Mouse (Mus musculus): ENCODE results near the gene Grid1.

The Grid1 gene

DNA sequence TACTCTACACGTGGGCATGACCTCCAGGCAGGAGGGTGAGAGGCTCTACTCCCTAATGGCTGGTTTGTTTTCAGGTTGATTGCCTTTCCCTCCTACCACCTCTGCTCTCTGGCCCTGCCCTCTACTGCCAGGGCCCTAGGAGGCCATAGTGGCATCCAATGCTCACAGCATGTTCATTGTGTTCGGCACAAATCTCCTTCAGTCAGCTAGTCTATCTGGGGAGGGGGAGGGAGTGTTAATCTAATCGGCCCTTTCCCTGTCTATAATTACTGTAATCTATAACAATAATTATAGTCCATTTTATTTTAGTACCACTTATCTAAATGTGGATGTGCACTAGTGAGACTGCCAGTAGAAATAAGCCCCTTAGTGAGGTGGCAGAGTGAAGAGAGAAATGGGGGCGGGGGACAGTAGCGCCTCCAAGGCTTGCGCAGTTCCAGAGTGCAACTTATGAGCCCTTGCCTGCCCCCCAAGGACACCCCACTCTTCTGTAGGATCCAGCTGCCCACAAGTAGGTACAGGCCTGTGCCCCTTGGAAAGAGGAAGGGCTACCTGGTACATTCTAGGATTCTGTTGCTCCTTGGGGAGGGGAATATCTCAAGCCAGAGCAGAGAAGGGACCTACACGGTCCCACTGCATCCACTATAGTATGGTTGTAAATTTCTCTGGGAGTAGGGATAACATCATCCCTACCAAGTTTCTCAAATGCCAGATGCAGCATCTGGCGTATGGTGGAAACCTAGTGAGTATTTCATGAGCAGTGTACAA, 545.5 kb downstream of the Grid1 start:
- in situ Hi-C loops (cut with MboI, MseI): no loop called here

DNA sequence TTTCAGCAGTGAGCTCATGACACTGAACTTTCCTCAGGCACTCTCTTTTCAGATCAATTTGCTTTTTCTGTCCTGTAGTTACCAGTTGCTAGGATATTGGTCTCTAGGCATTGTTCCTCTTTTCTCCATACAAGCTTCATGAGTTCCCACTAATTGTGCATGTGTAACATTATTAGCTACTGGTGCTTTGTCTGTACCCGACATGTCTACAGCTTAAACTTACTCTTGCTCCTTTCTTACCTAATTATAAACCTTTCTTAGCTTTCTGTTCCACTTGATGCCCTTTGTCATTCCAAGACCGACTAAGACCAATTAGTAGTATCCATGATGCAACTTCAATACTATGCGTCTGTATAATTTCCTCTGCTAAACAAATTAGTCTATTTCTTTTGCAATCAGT, 554.5 kb downstream of the Grid1 start:
- in situ Hi-C loops (cut with MboI, MseI): loop anchor here (10.0 kb wide), 1 partner anchor 260 kb away; no protein-coding TSS in a partner anchor

DNA sequence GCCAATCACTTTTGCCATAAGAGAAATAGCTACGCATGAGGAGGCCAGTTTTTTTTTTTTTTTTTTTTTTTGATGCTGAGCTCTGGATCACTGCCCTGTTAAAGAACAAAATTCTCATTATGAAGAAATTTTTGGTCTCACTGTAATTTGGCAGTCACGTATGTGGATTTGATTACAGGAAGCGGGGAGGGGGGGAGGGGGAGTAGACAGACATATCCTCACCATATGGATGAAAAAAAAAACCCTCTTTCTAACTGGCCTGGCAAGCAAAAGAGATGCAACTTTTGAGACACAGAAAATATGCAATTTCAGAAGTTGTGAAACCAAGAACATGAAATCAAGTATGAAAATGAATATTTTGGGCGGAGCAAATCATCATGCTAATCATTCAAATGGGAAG, 573.7 kb downstream of the Grid1 start:
- in situ Hi-C loops (cut with MboI, MseI): no loop called here

DNA sequence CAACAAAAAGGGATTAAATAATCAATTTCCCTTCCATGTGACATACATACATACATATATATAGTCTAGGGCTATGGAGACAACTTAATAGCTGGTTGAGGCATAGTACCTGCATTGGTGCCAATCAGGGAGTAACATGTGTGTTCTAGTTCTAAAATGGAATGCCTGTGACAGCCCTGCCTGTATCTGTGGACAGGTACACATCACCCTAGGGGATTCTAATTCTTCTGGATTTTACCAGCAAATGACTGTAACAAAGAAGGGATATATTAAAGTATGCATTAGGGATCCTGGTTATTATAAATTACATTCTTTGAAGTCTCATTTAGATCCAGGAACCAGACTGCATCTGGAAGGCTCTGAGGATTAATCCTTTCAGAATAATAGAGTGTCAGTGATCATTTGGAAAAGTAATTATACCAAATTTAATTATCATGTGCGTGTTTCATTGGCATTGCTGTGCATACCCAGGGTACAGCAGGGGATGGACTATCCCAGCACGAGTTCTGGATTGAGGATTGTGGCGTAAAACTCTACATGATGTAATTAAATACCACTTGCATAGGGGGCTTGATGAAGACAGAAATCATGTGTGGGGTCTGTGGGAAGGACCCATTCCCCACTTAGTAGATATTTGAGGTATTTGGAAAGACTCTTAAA, 584.5 kb downstream of the Grid1 start:
- in situ Hi-C loops (cut with MboI, MseI): no loop called here

DNA sequence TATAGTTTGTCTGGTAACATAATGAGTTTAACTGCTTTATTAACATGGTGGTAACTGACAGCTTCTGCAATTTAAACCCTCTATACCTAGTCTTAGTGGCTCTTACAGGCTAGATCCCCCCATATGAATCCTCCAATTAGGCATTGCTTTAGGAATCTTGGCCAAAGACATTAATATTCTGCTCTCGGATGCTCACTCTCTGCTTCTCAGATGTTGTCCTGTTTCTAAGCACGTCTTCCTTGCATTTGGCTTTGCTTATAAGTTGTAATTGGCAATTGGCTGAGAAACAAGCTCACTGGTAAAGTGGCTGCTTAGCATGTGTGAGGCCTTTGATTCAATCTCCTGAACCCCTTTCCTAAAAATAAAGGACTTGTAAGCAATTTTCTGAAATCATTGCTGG, 610.4 kb downstream of the Grid1 start:
- in situ Hi-C loops (cut with MboI, MseI): no loop called here

DNA sequence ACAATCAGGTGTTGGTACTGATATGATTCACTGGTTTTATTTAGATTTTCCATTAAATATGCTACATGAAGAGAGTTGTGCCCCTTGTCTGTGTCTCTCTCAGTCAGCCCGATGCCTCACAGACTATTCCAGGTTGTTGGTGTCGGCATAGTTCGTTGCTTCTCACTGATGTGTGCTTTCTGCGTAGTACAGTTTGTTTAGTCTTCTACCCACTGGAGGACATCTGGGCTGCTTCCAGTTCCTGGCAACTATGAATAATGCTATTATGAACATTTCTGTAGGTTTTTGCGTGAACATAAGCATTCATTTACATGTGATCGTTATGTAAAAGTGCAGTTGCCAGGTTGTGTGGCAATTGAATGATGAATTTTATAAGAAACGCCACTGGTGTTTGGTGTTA, 633.8 kb downstream of the Grid1 start:
- in situ Hi-C loops (cut with MboI, MseI): no loop called here

DNA sequence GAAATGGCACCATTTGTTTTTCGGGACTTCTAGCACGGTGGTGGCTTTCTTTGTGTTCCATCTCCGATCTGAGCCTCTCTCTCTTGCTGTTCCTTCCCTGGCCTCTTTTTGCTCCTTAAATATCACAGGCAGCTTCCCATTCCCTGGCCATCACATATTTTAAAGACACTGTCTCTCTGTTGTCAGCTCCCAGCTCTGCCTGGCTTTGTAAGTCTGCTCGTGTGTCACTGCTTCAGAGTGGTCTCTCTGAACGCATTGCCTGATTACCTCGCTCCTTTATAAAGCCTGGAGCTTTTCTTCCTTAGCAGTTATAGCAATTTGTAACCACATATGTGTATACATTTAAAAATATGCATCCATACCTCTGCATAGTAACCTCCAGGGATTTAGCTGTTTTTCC, 648.3 kb downstream of the Grid1 start:
- in situ Hi-C loops (cut with MboI, MseI): no loop called here

DNA sequence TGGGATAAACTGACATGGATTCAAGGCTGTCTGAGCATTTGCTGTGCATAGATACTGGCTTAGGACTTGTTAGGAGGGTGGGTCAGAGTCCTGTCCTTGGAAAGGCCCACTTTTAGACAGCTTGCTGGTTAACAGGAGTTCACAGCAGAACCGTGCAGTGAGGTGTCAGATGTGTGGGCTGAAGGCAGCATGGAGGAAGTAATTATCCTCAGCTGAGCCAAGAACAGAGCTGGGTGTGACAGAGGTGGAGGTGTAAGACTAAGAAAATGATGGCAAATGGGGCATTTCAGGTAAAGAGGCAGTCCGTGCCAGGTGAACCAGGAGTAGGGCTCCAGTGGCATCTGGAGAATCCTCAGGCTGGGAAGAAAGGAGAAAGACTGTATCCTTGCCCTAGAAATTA, 666.1 kb downstream of the Grid1 start:
- in situ Hi-C loops (cut with MboI, MseI): no loop called here

DNA sequence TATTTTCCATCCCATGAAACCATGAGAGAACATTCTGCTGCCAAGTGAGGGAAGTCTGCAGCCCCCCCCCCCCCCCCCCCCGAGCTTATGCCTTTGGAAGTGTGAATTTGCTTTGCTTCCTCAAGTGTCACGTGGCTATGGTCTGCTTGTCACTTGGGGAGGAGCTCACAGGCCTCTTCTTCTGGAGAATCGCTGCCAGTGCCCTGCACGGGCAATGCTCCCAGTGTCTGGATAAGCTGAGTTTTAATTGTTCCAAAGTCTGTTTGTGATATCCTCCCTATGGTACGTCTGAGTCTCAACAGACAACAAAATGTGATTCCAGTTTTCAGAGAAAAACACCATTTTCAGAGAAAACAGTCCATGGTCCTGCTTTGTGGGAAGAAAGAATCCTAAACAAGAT, 682.4 kb downstream of the Grid1 start:
- in situ Hi-C loops (cut with MboI, MseI): no loop called here

DNA sequence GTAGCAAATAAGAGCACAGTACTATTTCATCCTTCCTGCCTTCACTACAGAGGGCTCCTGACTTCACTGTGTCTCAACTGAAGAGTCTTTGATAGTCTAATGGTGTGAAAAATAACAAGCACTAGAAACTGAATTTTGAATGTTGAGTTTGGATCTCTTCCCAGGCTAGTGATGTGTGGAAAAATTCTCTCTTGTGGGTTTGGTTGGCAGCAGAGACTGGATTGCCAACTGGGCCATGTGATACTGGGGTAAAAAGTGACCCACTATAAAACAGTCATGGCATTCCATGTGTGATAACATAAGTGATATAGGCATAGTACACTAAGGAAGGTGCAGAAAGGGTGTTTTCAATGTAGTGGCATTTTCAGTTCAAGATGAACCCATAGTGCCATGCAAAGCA, 699.5 kb downstream of the Grid1 start:
- in situ Hi-C loops (cut with MboI, MseI): no loop called here

DNA sequence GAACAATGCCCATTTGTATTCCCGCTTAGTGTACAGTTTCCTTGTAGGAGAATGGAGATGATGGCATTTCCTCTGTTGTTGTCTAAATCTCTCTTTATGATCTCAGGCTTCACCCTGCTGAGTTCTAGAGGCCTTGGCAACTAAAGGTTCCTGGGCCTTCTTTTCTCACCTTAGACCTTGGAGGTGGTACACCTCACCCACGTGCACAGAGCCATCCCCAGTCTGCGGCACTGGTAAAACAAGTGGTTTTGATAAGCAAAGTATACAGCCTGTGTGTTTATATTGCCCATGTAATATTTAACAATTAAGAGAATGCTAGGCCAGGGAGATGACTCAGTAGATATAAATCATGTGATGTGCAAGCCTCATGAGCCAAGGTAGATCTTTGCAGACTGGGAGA, 718.9 kb downstream of the Grid1 start:
- in situ Hi-C loops (cut with MboI, MseI): no loop called here

DNA sequence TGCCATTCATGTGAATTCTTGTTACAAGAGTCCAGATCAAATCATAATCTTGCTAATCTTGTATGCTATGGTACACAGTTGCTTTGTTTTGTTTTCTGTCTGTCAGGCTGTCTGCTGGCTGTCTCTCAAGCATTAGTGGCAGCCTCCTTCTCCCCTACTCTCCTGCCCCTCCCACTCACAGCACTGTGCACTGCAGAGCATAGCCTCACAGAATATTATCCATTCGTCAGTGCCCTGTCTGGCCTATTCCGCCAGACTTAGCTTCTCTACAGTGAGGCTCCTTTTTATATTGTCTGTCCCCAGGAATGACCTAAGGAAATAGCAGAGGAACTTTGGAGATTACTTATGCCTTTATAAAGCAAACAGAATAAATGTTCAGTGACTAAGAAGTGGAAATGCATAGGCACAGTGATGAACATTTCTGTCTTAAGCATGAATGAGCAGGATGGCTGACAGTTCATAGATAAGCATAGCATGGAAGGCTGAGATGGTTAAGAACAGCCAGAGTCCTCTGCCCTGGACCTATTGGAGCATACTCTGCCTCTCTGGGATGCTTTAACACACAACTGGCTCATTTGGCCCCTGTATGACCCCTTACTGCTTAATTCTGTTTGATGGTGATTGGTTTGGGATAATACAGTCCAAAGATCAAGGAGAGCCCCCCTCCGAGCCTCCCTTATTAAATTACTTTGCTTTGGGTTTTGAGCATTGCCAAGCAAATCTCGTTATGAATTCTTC, 721.5 kb downstream of the Grid1 start:
- in situ Hi-C loops (cut with MboI, MseI): loop anchor here (10.0 kb wide), 1 partner anchor 327 kb away; no protein-coding TSS in a partner anchor

DNA sequence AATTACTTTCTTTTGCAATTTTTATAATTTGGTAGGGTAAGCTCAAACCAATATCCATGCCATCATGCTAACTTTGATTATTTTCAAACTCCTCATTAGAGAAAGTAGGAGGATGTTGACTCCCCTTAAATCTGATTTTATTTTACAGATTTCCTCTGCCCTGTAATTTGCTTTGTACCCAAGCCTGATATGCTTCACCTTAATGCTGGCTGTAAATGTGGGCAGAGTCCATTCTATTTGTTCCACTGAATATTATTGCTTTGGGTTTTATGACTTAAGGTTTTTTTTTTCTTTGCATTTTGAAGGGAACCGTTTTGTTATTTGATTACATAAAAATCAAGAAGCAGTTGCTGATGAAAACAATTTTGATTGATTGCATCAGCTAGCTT, 722.1 kb downstream of the Grid1 start:
- in situ Hi-C loops (cut with MboI, MseI): loop anchor here (10.0 kb wide), 1 partner anchor 327 kb away; no protein-coding TSS in a partner anchor

DNA sequence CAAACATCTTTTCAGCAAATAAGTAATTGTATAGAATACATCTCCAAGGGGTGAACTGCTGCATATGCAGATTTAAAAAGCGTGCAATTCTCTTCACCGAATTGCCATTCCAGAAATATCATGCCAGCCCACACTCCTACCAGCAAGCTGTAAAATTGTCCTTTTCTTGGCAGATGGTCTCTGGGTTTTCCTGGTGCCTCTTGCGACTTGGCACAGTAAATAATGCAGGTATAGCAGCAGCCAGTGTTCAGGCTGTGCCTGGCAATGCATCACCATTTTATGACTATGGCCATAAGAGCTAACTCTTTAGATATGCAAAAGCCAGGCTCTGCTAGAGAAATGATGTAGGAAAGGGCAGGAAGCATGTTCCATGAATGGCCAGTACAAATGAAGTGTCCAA, 734.4 kb downstream of the Grid1 start:
- in situ Hi-C loops (cut with MboI, MseI): no loop called here

DNA sequence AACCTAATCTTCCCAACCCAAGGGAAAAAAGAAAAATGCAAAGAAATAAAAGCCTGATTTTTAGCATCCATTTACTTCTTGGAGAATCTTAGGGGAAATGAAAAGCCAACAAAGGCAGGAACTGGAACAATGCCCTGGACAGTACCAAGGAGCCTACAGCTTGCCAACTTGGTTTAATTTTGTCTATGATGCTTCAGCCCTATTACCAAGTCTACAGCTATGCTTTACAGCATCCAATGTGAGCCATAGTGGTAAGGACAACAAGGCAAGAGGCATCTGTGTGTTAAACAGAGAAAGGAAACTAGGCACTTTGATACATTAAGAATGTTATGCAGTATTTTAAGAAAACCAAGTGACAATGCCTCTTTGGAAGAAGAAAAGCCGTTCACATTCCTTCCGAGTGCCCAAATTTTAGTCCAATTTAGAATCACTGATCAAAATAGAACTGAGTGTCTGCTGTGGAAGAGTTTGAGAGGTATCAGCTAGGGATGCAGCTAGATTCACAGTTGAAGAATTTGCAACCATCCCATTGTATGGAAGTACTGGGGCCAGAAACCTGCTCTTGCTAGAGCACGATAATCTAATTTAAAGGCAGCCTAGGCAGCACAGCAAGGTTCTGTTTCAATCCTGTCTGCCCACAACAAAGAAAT, 741.5 kb downstream of the Grid1 start:
- in situ Hi-C loops (cut with MboI, MseI): no loop called here

DNA sequence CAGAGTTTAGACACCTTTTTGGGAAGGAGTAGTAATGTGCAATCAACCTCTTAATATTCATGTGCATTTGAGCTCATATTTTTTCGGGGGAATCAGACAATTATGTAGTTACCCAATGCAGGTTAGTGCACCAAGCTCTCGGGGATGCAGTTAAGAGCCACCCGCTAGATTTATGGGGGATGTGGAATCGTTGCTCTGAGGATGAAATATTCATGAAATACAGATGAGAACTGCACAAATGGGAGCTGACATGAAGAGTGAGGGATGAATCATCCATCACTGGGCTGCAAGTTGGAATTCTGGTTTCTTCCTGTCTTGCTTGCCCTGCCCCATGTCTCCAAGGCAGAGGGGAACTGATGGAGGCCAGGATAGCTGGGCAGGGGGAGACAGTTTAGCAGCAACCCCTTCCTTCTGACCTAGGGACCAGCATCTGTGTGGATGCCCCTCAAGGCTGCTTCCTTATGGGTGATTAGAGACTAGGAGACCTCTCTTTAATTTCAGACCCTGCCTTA, 753.1 kb downstream of the Grid1 start:
- in situ Hi-C loops (cut with MboI, MseI): no loop called here

DNA sequence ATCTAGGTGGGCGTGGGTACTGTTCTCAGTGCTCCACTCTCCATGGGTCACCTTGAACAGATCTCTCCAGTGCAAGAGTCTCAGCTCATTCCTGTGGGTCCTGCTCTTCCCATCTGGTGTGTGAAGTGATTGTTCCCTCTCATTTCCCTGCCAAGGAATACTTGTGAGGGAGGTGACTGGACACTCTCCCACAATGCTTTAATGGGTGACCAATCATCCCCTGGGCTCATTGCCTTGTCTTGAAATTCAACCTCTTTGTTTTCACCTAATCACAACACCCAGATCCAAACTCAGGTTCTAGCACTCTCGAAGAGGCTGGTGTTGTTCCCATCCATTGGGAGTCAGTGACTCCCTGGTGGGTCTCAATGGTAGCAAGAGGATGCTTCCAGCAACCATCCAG, 754.6 kb downstream of the Grid1 start:
- in situ Hi-C loops (cut with MboI, MseI): no loop called here

DNA sequence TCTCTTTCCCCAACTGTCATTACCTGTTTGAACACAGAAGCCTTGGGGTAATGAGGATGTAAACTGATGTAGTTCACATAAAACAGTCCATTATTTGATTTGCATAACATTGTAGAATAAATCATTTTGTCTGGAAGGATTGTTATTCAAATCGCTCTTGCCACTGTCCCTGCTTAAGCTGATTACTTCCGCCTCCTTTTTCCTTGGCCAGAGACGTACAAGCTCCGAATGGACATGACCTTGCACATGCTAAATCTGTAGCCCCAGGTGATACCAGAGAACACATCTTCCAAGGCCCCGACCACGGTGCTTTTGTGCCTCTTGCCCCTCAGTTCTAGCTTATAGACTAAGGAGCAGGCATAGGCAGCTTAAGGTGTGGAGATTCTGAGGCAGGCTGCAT, 755.4 kb downstream of the Grid1 start:
- in situ Hi-C loops (cut with MboI, MseI): no loop called here

DNA sequence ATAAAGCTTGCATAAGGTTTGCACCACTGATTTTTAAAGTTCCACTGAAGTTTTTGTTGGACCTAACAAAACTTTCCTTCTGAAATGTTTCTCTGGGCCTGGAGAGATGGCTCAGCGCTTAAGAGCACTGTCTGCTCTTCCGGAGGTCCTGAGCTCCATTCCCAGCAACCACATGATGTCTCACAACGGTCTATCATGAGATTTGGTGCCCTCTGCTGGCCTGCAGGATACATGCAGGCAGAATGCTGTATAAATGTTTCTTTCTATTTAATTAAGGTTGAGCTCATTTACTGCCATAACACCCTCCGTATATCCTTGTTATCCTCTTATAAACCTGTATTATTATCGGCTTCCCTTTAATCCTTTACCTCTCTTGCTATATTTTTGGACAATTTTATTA, 805.8 kb downstream of the Grid1 start:
- in situ Hi-C loops (cut with MboI, MseI): no loop called here

Data from T-helper 2 cell (primary cell).